Mouse (Mus musculus): Measurements from ENCODE around the gene Dgki. TPM values are rescaled to one million over a fixed set of nuclear protein-coding genes. Genes with fewer than 3 reads are reported as not detected.
A peak's percentile ranks its signal among the peaks of the same experiment; 100 is the strongest.

Gene Dgki
- polyA plus RNA-seq, 1 experiment from 2014 or later: 2.8 TPM

- no peak overlapping the region for H3K4me2 ChIP-seq (ENCODE audit: low read depth)
- no peaks in the 10 kb centered on the region for H3K27me3 ChIP-seq (ENCODE audit: control insufficient read depth, insufficient read depth, low read length)
- ATAC-seq (ENCODE audit: insufficient read depth, low FRiP score, low TSS enrichment) (no peak), DNase-seq (ENCODE audit: low spot score) (no peak)
- WGBS: 87% methylated on average over 10 of the region's 10 CpGs
- no peaks in the 10 kb centered on the region; the same call in 1 of the 2 replicates for H3K9me3 ChIP-seq (ENCODE audit: control insufficient read depth, low read length)
- H3K4me1 ChIP-seq (ENCODE audit: control insufficient read depth, insufficient read depth, low read length): no peaks in the 10 kb centered on the region
- no peak overlapping the region for H3K27ac ChIP-seq (ENCODE audit: low read depth, low read length)
- H3K4me3 ChIP-seq (ENCODE audit: low read depth, low read length): no peak overlapping the region
- H3K9ac ChIP-seq (ENCODE audit: low read length): no peak overlapping the region
- no peaks in the 10 kb centered on the region for H3K36me3 ChIP-seq (ENCODE audit: control insufficient read depth, insufficient read depth, low read length)
Measured at GRCm38 (mm10) chr6:37261236-37261852, 38.6 kb downstream of the Dgki start.

DNA sequence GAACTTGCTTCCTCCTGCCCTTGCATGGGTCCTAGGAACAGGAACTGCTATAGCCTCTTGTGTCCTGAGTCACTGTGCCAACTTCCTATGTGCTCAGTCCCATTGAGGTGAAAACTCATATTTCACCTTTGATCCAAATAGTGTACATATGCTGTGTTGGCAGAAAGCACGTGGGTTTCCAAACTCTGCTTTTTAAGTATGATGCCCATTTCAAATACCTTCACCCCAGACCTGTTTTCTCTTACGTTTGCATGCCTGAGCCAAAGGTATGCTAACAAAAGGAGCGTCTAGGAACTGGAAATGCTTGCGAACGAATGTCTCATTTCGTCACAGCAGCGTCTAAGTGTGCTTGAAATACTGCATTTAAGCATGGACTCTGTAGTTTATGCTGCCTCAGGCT lies 41.3 kb downstream of the Dgki start:
- Histone ChIP-seq H3K36me3 (ENCODE audit: control insufficient read depth, insufficient read depth, low read length) (no peaks in the 10 kb centered on the region), H3K4me1 (ENCODE audit: control insufficient read depth, insufficient read depth, low read length) (no peaks in the 10 kb centered on the region), H3K9me3 (ENCODE audit: control insufficient read depth, low read length) (no peaks in the 10 kb centered on the region; the same call in 1 of the 2 replicates), H3K4me3 (ENCODE audit: low read depth, low read length) (no peak overlapping the region), H3K27ac (ENCODE audit: low read depth, low read length) (no peak overlapping the region), H3K9ac (ENCODE audit: low read length) (no peak overlapping the region), H3K4me2 (ENCODE audit: low read depth) (no peak overlapping the region), H3K27me3 (ENCODE audit: control insufficient read depth, insufficient read depth, low read length) (no peaks in the 10 kb centered on the region)
- DNase-seq (ENCODE audit: low spot score) (no peak), ATAC-seq (ENCODE audit: insufficient read depth, low FRiP score, low TSS enrichment) (no peak)
- 87% methylated on average over 7 of the region's 7 CpGs for WGBS

DNA sequence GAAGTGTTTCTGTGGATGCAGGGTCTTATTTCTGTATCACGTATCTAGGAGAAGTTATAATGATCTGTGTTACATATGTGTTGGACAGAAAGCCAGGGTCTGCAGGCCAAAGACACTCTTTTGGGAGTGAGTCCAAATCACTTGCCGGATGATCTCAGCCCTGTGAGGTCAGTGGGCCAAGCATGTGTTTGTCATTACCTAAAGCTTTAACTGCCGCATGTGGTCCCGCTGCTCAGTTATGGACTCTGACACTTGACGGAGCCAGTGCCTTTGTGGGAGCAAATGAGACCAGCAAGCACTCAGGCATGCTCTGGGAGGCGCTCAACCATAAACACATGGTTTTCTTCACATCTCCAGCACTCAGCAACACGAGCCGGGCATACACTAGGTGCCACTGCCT lies 45.8 kb downstream of the Dgki start:
- Histone ChIP-seq H3K27me3 (ENCODE audit: control insufficient read depth, insufficient read depth, low read length) (no peaks in the 10 kb centered on the region), H3K9ac (ENCODE audit: low read length) (no peak overlapping the region), H3K9me3 (ENCODE audit: control insufficient read depth, low read length) (no peaks in the 10 kb centered on the region), H3K27ac (ENCODE audit: low read depth, low read length) (no peak overlapping the region), H3K4me2 (ENCODE audit: low read depth) (no peak overlapping the region), H3K36me3 (ENCODE audit: control insufficient read depth, insufficient read depth, low read length) (no peaks in the 10 kb centered on the region), H3K4me1 (ENCODE audit: control insufficient read depth, insufficient read depth, low read length) (no peaks in the 10 kb centered on the region), H3K4me3 (ENCODE audit: low read depth, low read length) (no peak overlapping the region)
- WGBS: 51% methylated on average over 8 of the region's 8 CpGs
- DNase-seq (ENCODE audit: low spot score) (peak; percentile 54), ATAC-seq (ENCODE audit: insufficient read depth, low FRiP score, low TSS enrichment) (no peak)

DNA sequence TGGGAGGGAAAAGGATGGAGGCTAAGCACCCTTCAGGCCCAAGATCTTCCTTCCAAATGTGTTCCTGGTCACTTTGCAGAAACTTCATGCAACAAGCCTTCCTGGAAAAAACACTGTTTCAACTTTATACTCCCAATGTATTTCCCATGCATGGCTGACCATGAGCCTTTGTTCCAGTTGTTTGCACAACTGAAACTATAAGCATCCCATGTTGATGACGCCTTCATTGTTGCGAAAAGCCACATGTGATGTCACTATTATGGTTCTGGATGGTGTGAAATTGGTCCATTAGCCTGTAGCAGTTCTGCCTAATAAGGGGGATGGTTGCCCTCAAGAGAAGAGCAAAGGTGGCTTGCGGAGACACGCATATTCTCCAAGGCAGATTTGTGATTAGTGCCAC lies 47.4 kb downstream of the Dgki start:
- H3K9me3 ChIP-seq (ENCODE audit: control insufficient read depth, low read length): no peaks in the 10 kb centered on the region
- no peak overlapping the region for H3K4me2 ChIP-seq (ENCODE audit: low read depth)
- no peaks in the 10 kb centered on the region for H3K36me3 ChIP-seq (ENCODE audit: control insufficient read depth, insufficient read depth, low read length)
- no peaks in the 10 kb centered on the region for H3K4me1 ChIP-seq (ENCODE audit: control insufficient read depth, insufficient read depth, low read length)
- no peak overlapping the region for H3K4me3 ChIP-seq (ENCODE audit: low read depth, low read length)
- no peak overlapping the region for H3K9ac ChIP-seq (ENCODE audit: low read length)
- DNase-seq (ENCODE audit: low spot score) (no peak), ATAC-seq (ENCODE audit: insufficient read depth, low FRiP score, low TSS enrichment) (no peak)
- WGBS: 91% methylated on average over 4 of the region's 4 CpGs
- no peak overlapping the region for H3K27ac ChIP-seq (ENCODE audit: low read depth, low read length)
- no peaks in the 10 kb centered on the region for H3K27me3 ChIP-seq (ENCODE audit: control insufficient read depth, insufficient read depth, low read length)

- Histone ChIP-seq H3K27ac (ENCODE audit: low read depth, low read length) (no peak overlapping the region), H3K4me2 (ENCODE audit: low read depth) (no peak overlapping the region), H3K9ac (ENCODE audit: low read length) (no peak overlapping the region), H3K4me3 (ENCODE audit: low read depth, low read length) (no peak overlapping the region), H3K9me3 (ENCODE audit: control insufficient read depth, low read length) (no peaks in the 10 kb centered on the region), H3K27me3 (ENCODE audit: control insufficient read depth, insufficient read depth, low read length) (no peaks in the 10 kb centered on the region), H3K4me1 (ENCODE audit: control insufficient read depth, insufficient read depth, low read length) (no peaks in the 10 kb centered on the region), H3K36me3 (ENCODE audit: control insufficient read depth, insufficient read depth, low read length) (no peaks in the 10 kb centered on the region)
- DNase-seq (ENCODE audit: low spot score) (no peak), ATAC-seq (ENCODE audit: insufficient read depth, low FRiP score, low TSS enrichment) (no peak)
- WGBS: 87% methylated on average over 2 of the region's 2 CpGs
Measured at GRCm38 (mm10) chr6:37250671-37251070, 49.3 kb downstream of the Dgki start.

DNA sequence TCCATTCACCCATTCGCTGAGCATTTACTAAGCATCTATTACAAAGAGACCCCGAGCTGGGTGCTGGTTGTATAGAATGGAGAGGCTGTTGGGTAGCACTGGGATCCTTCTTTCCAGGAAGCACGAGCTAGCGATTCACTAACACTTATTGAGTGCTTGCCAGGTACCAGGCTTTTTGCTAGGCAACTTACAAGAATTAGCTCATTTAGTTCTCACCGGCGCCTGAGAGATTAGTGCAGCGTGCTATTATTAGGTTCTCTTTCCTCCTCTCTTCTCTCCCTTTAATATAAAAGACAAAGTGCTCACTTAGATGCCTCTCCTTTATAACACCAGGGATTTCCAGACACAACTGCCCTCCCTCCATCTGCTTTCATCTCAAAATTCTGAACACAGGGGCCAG lies 54.2 kb downstream of the Dgki start:
- no peak overlapping the region for H3K4me3 ChIP-seq (ENCODE audit: low read depth, low read length)
- 93% methylated on average over 7 of the region's 7 CpGs for WGBS

GRCm38 (mm10) chr6:37244074-37244473 lies 55.9 kb downstream of the Dgki start:
- WGBS: 90% methylated on average over 11 of the region's 11 CpGs

More for the DNA sequence above, 54.2 kb downstream of the Dgki start:
- Histone ChIP-seq H3K27me3 (ENCODE audit: control insufficient read depth, insufficient read depth, low read length) (no peaks in the 10 kb centered on the region), H3K9me3 (ENCODE audit: control insufficient read depth, low read length) (no peaks in the 10 kb centered on the region), H3K27ac (ENCODE audit: low read depth, low read length) (no peak overlapping the region), H3K4me2 (ENCODE audit: low read depth) (no peak overlapping the region), H3K4me1 (ENCODE audit: control insufficient read depth, insufficient read depth, low read length) (no peaks in the 10 kb centered on the region), H3K36me3 (ENCODE audit: control insufficient read depth, insufficient read depth, low read length) (no peaks in the 10 kb centered on the region), H3K9ac (ENCODE audit: low read length) (no peak overlapping the region)
- ATAC-seq (ENCODE audit: insufficient read depth, low FRiP score, low TSS enrichment): no peak
- DNase-seq (ENCODE audit: low spot score): no peak

GRCm38 (mm10) chr6:37242769-37243121 lies 57.2 kb downstream of the Dgki start:
- DNase-seq (ENCODE audit: low spot score) (no peak), ATAC-seq (ENCODE audit: insufficient read depth, low FRiP score, low TSS enrichment) (no peak)
- no peaks in the 10 kb centered on the region for H3K36me3 ChIP-seq (ENCODE audit: control insufficient read depth, insufficient read depth, low read length)
- WGBS: 80% methylated on average over 5 of the region's 5 CpGs
- no peak overlapping the region for H3K27ac ChIP-seq (ENCODE audit: low read depth, low read length)
- no peak overlapping the region for H3K4me3 ChIP-seq (ENCODE audit: low read depth, low read length)
- no peaks in the 10 kb centered on the region for H3K9me3 ChIP-seq (ENCODE audit: control insufficient read depth, low read length)
- H3K4me1 ChIP-seq (ENCODE audit: control insufficient read depth, insufficient read depth, low read length): no peaks in the 10 kb centered on the region
- H3K27me3 ChIP-seq (ENCODE audit: control insufficient read depth, insufficient read depth, low read length): no peaks in the 10 kb centered on the region
- H3K9ac ChIP-seq (ENCODE audit: low read length): no peak overlapping the region
- H3K4me2 ChIP-seq (ENCODE audit: low read depth): no peak overlapping the region

More at GRCm38 (mm10) chr6:37244074-37244473, 55.9 kb downstream of the Dgki start:
- Histone ChIP-seq H3K27ac (ENCODE audit: low read depth, low read length) (no peak overlapping the region), H3K4me2 (ENCODE audit: low read depth) (no peak overlapping the region), H3K27me3 (ENCODE audit: control insufficient read depth, insufficient read depth, low read length) (no peaks in the 10 kb centered on the region), H3K4me3 (ENCODE audit: low read depth, low read length) (no peak overlapping the region), H3K9me3 (ENCODE audit: control insufficient read depth, low read length) (no peaks in the 10 kb centered on the region), H3K4me1 (ENCODE audit: control insufficient read depth, insufficient read depth, low read length) (no peaks in the 10 kb centered on the region), H3K9ac (ENCODE audit: low read length) (no peak overlapping the region), H3K36me3 (ENCODE audit: control insufficient read depth, insufficient read depth, low read length) (no peaks in the 10 kb centered on the region)
- DNase-seq (ENCODE audit: low spot score): no peak
- no peak for ATAC-seq (ENCODE audit: insufficient read depth, low FRiP score, low TSS enrichment)

GRCm38 (mm10) chr6:37242100-37242768 lies 57.8 kb downstream of the Dgki start:
- Histone ChIP-seq H3K4me1 (ENCODE audit: control insufficient read depth, insufficient read depth, low read length) (no peaks in the 10 kb centered on the region), H3K36me3 (ENCODE audit: control insufficient read depth, insufficient read depth, low read length) (no peaks in the 10 kb centered on the region), H3K9ac (ENCODE audit: low read length) (no peak overlapping the region), H3K4me3 (ENCODE audit: low read depth, low read length) (no peak overlapping the region), H3K27ac (ENCODE audit: low read depth, low read length) (no peak overlapping the region), H3K4me2 (ENCODE audit: low read depth) (no peak overlapping the region), H3K27me3 (ENCODE audit: control insufficient read depth, insufficient read depth, low read length) (no peaks in the 10 kb centered on the region), H3K9me3 (ENCODE audit: control insufficient read depth, low read length) (no peaks in the 10 kb centered on the region)
- 85% methylated on average over 6 of the region's 6 CpGs for WGBS
- ATAC-seq (ENCODE audit: insufficient read depth, low FRiP score, low TSS enrichment): no peak
- no peak for DNase-seq (ENCODE audit: low spot score)

Measured in neural tube, embryonic 11.5 days (tissue).